Mouse (Mus musculus) liver, embryonic 14.5 days (tissue): ENCODE data around the gene Gm21987. TPM values are rescaled to one million over a fixed set of nuclear protein-coding genes. Genes with fewer than 3 reads are reported as not detected.

Experiments
- ATAC-seq: fragments of 200-750 bp; cut with Nextera tagmentation; 2 replicates; pipeline ENCODE4 v1.8.0; 2017; ENCODE audit warnings: moderate number of reproducible peaks, mild to moderate bottlenecking, moderate library complexity; ENCODE audit not compliant: insufficient read depth
- DNase-seq, 3 experiments: peaks; one replicate each; pipeline ENCODE4 v3.0.0-alpha.2; 2012 to 2013; ENCODE audit warnings: low read depth in 3 of 3, low spot score in 3 of 3
- H3K27ac ChIP-seq: fragments of 300-500 bp; sonication (generic); 2 replicates; pipeline ENCODE4 v1.5.1; 2014; ENCODE audit warnings: moderate library complexity, mild to moderate bottlenecking, control low read depth, inconsistent platforms
- H3K27me3 ChIP-seq: fragments of 300-500 bp; sonication (generic); 2 replicates; pipeline ENCODE4 v1.6.1; 2014; ENCODE audit warnings: mild to moderate bottlenecking, low read length, moderate library complexity; ENCODE audit not compliant: control insufficient read depth, insufficient read depth
- H3K36me3 ChIP-seq: fragments of 300-500 bp; sonication (generic); replicated peaks from 2 replicates; pipeline ENCODE4 v1.6.1; 2014; ENCODE audit warnings: low read depth; ENCODE audit not compliant: control insufficient read depth, insufficient read depth
- H3K4me1 ChIP-seq, 2 experiments: fragments of 200-500 bp in 1 of 2; fragments of 300-500 bp in 1 of 2; sonication (generic) in 1 of 2; replicated peaks; 2 replicates each; pipeline ENCODE4 v1.6.1; 2012 to 2014; ENCODE audit warnings: antibody characterized with exemption in 1 of 2, inconsistent platforms in 1 of 2, low read length in 1 of 2; ENCODE audit not compliant: control insufficient read depth in 2 of 2, insufficient read depth in 2 of 2
- H3K4me2 ChIP-seq: fragments of 300-500 bp; sonication (generic); 2 replicates; pipeline ENCODE4 v1.6.1; 2014; ENCODE audit warnings: low read depth, mild to moderate bottlenecking, control low read depth, moderate library complexity
- H3K4me3 ChIP-seq, 2 experiments: fragments of 200-500 bp in 1 of 2; fragments of 300-500 bp in 1 of 2; sonication (generic) in 1 of 2; 2 replicates each; pipeline ENCODE4 v1.5.1; 2012 to 2014; ENCODE audit warnings: low read depth in 2 of 2, low read length in 2 of 2, mild to moderate bottlenecking in 2 of 2, control low read depth in 1 of 2, inconsistent platforms in 1 of 2, moderate library complexity in 1 of 2; ENCODE audit not compliant: insufficient read depth in 1 of 2
- H3K9ac ChIP-seq: fragments of 300-500 bp; sonication (generic); replicated peaks from 2 replicates; pipeline ENCODE4 v1.6.1; 2014; ENCODE audit warnings: mild to moderate bottlenecking, control low read depth, moderate library complexity
- H3K9me3 ChIP-seq: fragments of 300-500 bp; sonication (generic); 2 replicates; pipeline ENCODE4 v1.6.1; 2016; ENCODE audit warnings: low read length, mixed read lengths; ENCODE audit not compliant: control insufficient read depth
- CTCF ChIP-seq: IDR thresholded peaks from 2 replicates; pipeline ENCODE4 v1.5.1; 2016; ENCODE audit warnings: antibody characterized with exemption, low read depth, control low read depth
- EP300 ChIP-seq: IDR thresholded peaks from 2 replicates; pipeline ENCODE4 v1.6.1; 2016; ENCODE audit warnings: antibody characterized with exemption, low read depth
- WGBS: fragments of 180-500 bp; shearing (Covaris S2); extraction: QIAGEN DNeasy Blood & Tissue Kit; methylation state at CpG from one replicate; pipeline ENCODE4 v1.1.7; 2014; ENCODE audit not compliant: insufficient replicate concordance; 5-methylcytosine and 5-hydroxymethylcytosine counted together
- polyA plus RNA-seq, 2 experiments: library from polyadenylated mRNA; depleted of rRNA in 1 of 2; stranded (reverse) in 1 of 2; unstranded in 1 of 2; fragments of >200 nt; fragmentation: Nextera tagmentation in 1 of 2; extraction: Ambion mirVana in 1 of 2; gene quantifications; 2 replicates each; pipeline versions ENCODE4 v1.2.1 to v1.2.3; 2012 to 2014

Gm21987 gene
- polyA plus RNA-seq, 2 experiments = not detected

DNA sequence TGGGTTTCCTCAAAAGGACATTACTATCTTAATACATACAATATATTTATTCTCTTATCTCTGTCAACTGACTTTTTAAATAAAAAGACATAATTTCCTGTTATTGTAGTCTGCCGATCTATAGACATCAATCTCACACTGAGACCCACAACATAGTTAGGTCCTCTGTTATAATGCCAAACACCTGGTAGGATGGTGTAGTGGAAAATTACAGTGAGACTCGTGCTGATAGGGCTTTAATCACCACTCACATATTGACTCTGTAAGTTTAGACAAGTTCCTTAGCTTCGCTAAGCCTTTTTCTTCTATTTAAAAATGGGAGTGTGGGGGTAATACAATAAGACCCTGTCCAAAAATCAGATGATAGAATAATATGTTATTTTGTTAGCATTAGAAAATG lies 13.0 kb downstream of the Gm21987 start:
- no peak overlapping the region for H3K4me3 ChIP-seq
- no peaks in the 10 kb centered on the region for H3K9me3 ChIP-seq
- TF ChIP-seq EP300 (no peak; the same call in 1 of the 2 replicates), CTCF (no peak)
- H3K9ac ChIP-seq = no peak overlapping the region
- ATAC-seq (no peak), DNase-seq (no peak)
- no peaks in the 10 kb centered on the region; the same call in 1 of the 2 replicates for H3K36me3 ChIP-seq
- H3K27ac ChIP-seq = no peak overlapping the region
- no peaks in the 10 kb centered on the region for H3K27me3 ChIP-seq
- no peak overlapping the region for H3K4me2 ChIP-seq
- H3K4me1 ChIP-seq = peaks cover 6 to 29% of the 10 kb centered on the region in 2 experiments; a peak in 3 of 4 replicates
- 43% methylated on average over 3 of the region's 3 CpGs for WGBS

DNA sequence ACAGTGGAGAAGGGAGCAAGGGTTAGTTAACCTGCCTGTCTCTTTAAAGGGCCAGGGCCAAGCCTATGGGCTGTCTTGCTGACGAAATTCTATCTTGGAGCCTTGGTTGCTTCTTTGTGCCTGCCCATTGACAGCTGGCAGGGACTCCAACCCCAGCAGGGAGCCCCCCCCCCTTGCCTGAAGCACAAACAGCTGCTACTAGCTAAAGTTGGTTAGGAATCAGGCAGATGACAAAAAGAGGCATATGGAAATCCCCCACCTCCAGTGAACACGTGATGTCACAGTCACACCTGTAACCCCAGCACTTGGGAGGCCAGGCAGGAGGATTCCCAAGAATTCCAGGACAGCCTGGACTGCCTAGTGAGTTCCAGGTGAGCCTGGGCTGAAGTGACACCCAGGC lies 13.5 kb downstream of the Gm21987 start:
- DNase-seq (no peak), ATAC-seq (no peak)
- no peaks in the 10 kb centered on the region for H3K27me3 ChIP-seq
- no peak overlapping the region for H3K4me2 ChIP-seq
- no peak overlapping the region for H3K27ac ChIP-seq
- H3K4me1 ChIP-seq = peaks cover 6 to 29% of the 10 kb centered on the region in 2 experiments; a peak in 3 of 4 replicates
- H3K4me3 ChIP-seq = no peak overlapping the region
- WGBS = 46% methylated on average over 2 of the region's 2 CpGs
- H3K36me3 ChIP-seq = no peaks in the 10 kb centered on the region; the same call in 1 of the 2 replicates
- H3K9ac ChIP-seq = no peak overlapping the region
- TF ChIP-seq CTCF (no peak), EP300 (no peak)
- no peaks in the 10 kb centered on the region for H3K9me3 ChIP-seq

DNA sequence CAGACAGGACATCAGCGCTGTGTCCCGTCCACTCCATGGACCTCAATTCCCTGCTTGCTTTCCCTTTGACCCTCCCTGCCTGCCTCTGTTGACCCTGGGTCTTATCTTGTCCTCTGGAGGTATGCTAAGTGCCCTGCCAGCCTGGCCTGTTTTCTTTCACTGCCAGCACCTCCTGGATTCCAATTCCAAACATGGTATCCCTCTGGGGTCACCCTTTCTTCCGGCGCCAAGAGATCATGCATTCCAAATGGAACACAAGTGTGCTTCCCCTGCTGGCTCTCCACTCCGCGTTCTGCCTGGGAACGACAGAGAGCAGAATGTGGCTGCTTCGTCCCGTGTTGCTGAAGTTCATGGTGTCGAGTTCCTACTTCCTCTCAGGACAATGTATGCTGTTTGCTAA lies 15.1 kb downstream of the Gm21987 start, which contains the start of gene Popdc2:
TSS of gene Popdc2 (plus strand) at position 277 of the 400 bp plus-strand sequence.
- no peak within 1 kb of the TSS for H3K9ac ChIP-seq
- 55% methylated on average over 10 of the region's 10 CpGs for WGBS
- peaks cover 6 to 37% of the 10 kb centered on the region in 2 experiments; a peak in 3 of 4 replicates for H3K4me1 ChIP-seq
- no peaks in the 10 kb centered on the region for H3K9me3 ChIP-seq
- ATAC-seq (no peak), DNase-seq (no peak)
- TF ChIP-seq CTCF (no peak), EP300 (no peak)
- no peak within 1 kb of the TSS; the same call in 1 of the 2 replicates for H3K4me2 ChIP-seq
- H3K27me3 ChIP-seq = no peaks in the 10 kb centered on the region
- no peak within 1 kb of the TSS for H3K27ac ChIP-seq
- H3K4me3 ChIP-seq = no peak within 1 kb of the TSS
- no peaks in the 10 kb centered on the region for H3K36me3 ChIP-seq

DNA sequence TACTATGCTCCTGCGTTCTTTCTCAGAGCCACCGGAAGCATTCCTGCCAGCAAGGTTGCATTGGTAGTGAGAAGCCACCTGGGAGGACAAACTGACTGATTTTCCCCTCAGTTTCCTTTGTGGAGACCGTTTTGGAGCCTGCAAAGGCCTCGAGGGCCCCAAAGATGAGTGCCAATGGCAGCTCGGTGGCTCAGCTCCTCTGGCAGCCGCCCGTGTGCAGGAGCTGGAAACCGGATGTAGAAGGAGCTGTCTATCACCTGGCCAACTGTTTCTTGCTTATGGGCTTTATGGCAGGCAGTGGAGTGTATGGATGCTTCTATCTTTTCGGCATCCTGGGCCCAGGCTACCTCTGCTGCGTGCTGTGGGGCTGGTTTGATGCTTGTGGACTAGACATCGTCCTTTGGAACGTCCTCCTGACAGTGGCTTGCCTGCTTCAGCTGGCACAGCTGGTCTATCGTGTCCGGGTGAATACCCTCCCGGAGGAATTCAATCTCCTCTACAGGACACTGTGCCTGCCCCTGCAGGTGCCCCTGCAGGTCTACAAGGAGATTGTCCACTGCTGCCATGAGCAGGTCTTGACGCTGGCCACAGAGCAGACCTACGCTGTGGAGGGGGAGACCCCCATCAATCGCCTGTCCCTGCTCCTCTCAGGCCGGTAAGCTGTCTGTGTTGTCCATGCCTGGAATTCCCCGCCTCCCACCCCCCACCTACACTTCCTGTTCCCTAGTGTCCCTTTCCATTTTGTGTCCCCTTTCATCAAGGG lies 15.8 kb downstream of the Gm21987 start:
- DNase-seq = no peak
- TF ChIP-seq EP300 = no peak
- TF ChIP-seq CTCF = no peak
- H3K27me3 ChIP-seq = no peaks in the 10 kb centered on the region
- no peak for ATAC-seq
- H3K4me2 ChIP-seq = no peak overlapping the region; the same call in 1 of the 2 replicates
- H3K4me3 ChIP-seq = no peak overlapping the region
- no peaks in the 10 kb centered on the region for H3K36me3 ChIP-seq
- 65% methylated on average over 20 of the region's 20 CpGs for WGBS
- H3K9ac ChIP-seq = no peak overlapping the region
- no peak overlapping the region for H3K27ac ChIP-seq
- H3K9me3 ChIP-seq = no peaks in the 10 kb centered on the region
- peaks cover 6 to 37% of the 10 kb centered on the region in 2 experiments; a peak in 3 of 4 replicates for H3K4me1 ChIP-seq

DNA sequence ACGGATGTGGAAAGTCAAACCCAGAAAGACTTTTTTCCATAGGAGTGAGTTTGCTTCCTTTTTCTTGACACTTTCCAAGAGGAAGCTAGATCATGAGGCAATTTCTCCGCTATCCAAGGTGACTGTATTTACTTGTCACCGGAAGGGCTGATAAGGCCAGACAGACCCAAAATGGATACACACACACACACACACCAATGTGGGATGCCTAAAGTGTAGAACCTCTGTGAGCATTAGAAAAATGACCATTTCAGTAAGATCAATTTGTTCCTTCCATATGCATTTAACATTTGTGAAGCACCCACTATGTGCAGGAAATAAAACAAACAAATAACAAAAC lies 16.4 kb downstream of the Gm21987 start:
- TF ChIP-seq EP300 (no peak), CTCF (no peak)
- no peak overlapping the region for H3K4me3 ChIP-seq
- DNase-seq = no peak
- H3K27ac ChIP-seq = no peak overlapping the region
- 43% methylated on average over 3 of the region's 3 CpGs for WGBS
- ATAC-seq = no peak
- peaks cover 6 to 36% of the 10 kb centered on the region in 2 experiments for H3K4me1 ChIP-seq
- H3K9me3 ChIP-seq = no peaks in the 10 kb centered on the region
- H3K36me3 ChIP-seq = no peaks in the 10 kb centered on the region
- no peak overlapping the region for H3K9ac ChIP-seq
- H3K4me2 ChIP-seq = no peak overlapping the region
- no peaks in the 10 kb centered on the region for H3K27me3 ChIP-seq
